Mouse (Mus musculus) liver, embryonic 16.5 days (tissue): Measurements from ENCODE around the gene Mamdc2. TPM values are rescaled to one million over a fixed set of nuclear protein-coding genes. Genes with fewer than 3 reads are reported as not detected.

Experiments used
- ATAC-seq: fragments of 200-750 bp; cut with Nextera tagmentation; 2 replicates; pipeline ENCODE4 v1.8.0; 2017; ENCODE audit warnings: low read depth, mild to moderate bottlenecking, moderate number of reproducible peaks, moderate library complexity
- H3K27ac ChIP-seq: fragments of 300-500 bp; sonication (generic); 2 replicates; pipeline ENCODE4 v1.5.1; 2014; ENCODE audit warnings: mild to moderate bottlenecking, low read length
- H3K27me3 ChIP-seq: fragments of 300-500 bp; sonication (generic); 2 replicates; pipeline ENCODE4 v1.6.1; 2014; ENCODE audit warnings: low read depth, low read length, mixed read lengths; ENCODE audit not compliant: control insufficient read depth, insufficient read depth
- H3K36me3 ChIP-seq: fragments of 300-500 bp; sonication (generic); 2 replicates; pipeline ENCODE4 v1.6.1; 2014; ENCODE audit warnings: mild to moderate bottlenecking; ENCODE audit not compliant: control insufficient read depth, insufficient read depth
- H3K4me1 ChIP-seq: fragments of 300-500 bp; sonication (generic); 2 replicates; pipeline ENCODE4 v1.6.1; 2014; ENCODE audit warnings: low read depth, low read length, mixed read lengths; ENCODE audit not compliant: control insufficient read depth
- H3K4me2 ChIP-seq: fragments of 300-500 bp; sonication (generic); 2 replicates; pipeline ENCODE4 v1.6.1; 2014; ENCODE audit warnings: low read depth, low read length, mixed read lengths
- H3K4me3 ChIP-seq: fragments of 300-500 bp; sonication (generic); 2 replicates; pipeline ENCODE4 v1.5.1; 2014; ENCODE audit warnings: low read depth, mild to moderate bottlenecking, low read length
- H3K9ac ChIP-seq: fragments of 300-500 bp; sonication (generic); 2 replicates; pipeline ENCODE4 v1.6.1; 2014; ENCODE audit warnings: low read depth, low read length
- H3K9me3 ChIP-seq: fragments of 300-500 bp; sonication (generic); replicated peaks from 2 replicates; pipeline ENCODE4 v1.6.1; 2016; ENCODE audit warnings: low read length; ENCODE audit not compliant: control insufficient read depth
- WGBS: fragments of 180-500 bp; shearing (Covaris S2); extraction: QIAGEN DNeasy Blood & Tissue Kit; methylation state at CpG from one replicate; pipeline ENCODE4 v1.1.7; 2014; ENCODE audit not compliant: insufficient replicate concordance; 5-methylcytosine and 5-hydroxymethylcytosine counted together
- polyA plus RNA-seq: library from polyadenylated mRNA; unstranded; fragments of >200 nt; fragmentation: Nextera tagmentation; extraction: Ambion mirVana; gene quantifications from 2 replicates; pipeline ENCODE4 v1.2.1, GENCODE M21; 2015

The Mamdc2 gene
- polyA plus RNA-seq, 1 experiment from 2014 or later, result 0.46 TPM

GRCm38 (mm10) chr19:23327056-23327640, 121.1 kb downstream of the Mamdc2 start:
- H3K4me3 ChIP-seq, result no peak overlapping the region
- H3K9me3 ChIP-seq, result no peaks in the 10 kb centered on the region
- 75% methylated on average over 3 of the region's 3 CpGs for WGBS
- no peak for ATAC-seq
- no peak overlapping the region for H3K27ac ChIP-seq
- no peaks in the 10 kb centered on the region for H3K4me1 ChIP-seq
- no peaks in the 10 kb centered on the region for H3K36me3 ChIP-seq
- H3K9ac ChIP-seq, result no peak overlapping the region
- H3K4me2 ChIP-seq, result no peak overlapping the region
- H3K27me3 ChIP-seq, result no peaks in the 10 kb centered on the region

- no peak overlapping the region for H3K4me2 ChIP-seq
- 14% methylated on average over 3 of the region's 3 CpGs for WGBS
- no peak for ATAC-seq
- H3K4me3 ChIP-seq, result no peak overlapping the region
- no peaks in the 10 kb centered on the region for H3K4me1 ChIP-seq
- H3K27me3 ChIP-seq, result no peaks in the 10 kb centered on the region
- H3K9me3 ChIP-seq, result no peaks in the 10 kb centered on the region
- H3K27ac ChIP-seq, result no peak overlapping the region
- H3K36me3 ChIP-seq, result no peaks in the 10 kb centered on the region
- no peak overlapping the region for H3K9ac ChIP-seq
These were observed 125.1 kb downstream of the Mamdc2 start for GRCm38 (mm10) chr19:23323107-23323506.

- Histone ChIP-seq H3K27me3 (no peaks in the 10 kb centered on the region), H3K9ac (no peak overlapping the region), H3K4me3 (no peak overlapping the region), H3K4me1 (no peaks in the 10 kb centered on the region), H3K27ac (no peak overlapping the region), H3K4me2 (no peak overlapping the region), H3K36me3 (no peaks in the 10 kb centered on the region), H3K9me3 (no peaks in the 10 kb centered on the region)
- no peak for ATAC-seq
- 58% methylated on average over 5 of the region's 5 CpGs for WGBS
These were observed 130.3 kb downstream of the Mamdc2 start for GRCm38 (mm10) chr19:23317989-23318358.

- 43% methylated on average over 5 of the region's 5 CpGs for WGBS
- H3K36me3 ChIP-seq, result no peaks in the 10 kb centered on the region
These were observed 130.8 kb downstream of the Mamdc2 start for GRCm38 (mm10) chr19:23317295-23317988.

GRCm38 (mm10) chr19:23316851-23317250, 131.4 kb downstream of the Mamdc2 start:
- Histone ChIP-seq H3K9ac (no peak overlapping the region), H3K4me3 (no peak overlapping the region), H3K9me3 (no peaks in the 10 kb centered on the region), H3K4me1 (no peaks in the 10 kb centered on the region), H3K4me2 (no peak overlapping the region), H3K27me3 (no peaks in the 10 kb centered on the region), H3K27ac (no peak overlapping the region), H3K36me3 (no peaks in the 10 kb centered on the region)
- 67% methylated on average over 5 of the region's 5 CpGs for WGBS
- ATAC-seq, result no peak

More at GRCm38 (mm10) chr19:23317295-23317988, 130.8 kb downstream of the Mamdc2 start:
- Histone ChIP-seq H3K9ac (no peak overlapping the region), H3K9me3 (no peaks in the 10 kb centered on the region), H3K4me2 (no peak overlapping the region), H3K4me3 (no peak overlapping the region), H3K27ac (no peak overlapping the region), H3K27me3 (no peaks in the 10 kb centered on the region), H3K4me1 (no peaks in the 10 kb centered on the region)
- no peak for ATAC-seq

GRCm38 (mm10) chr19:23309979-23310378, 138.3 kb downstream of the Mamdc2 start:
- ATAC-seq, result no peak

GRCm38 (mm10) chr19:23306671-23307070, 141.6 kb downstream of the Mamdc2 start:
- no peak overlapping the region for H3K4me3 ChIP-seq
- no peaks in the 10 kb centered on the region for H3K9me3 ChIP-seq
- H3K27ac ChIP-seq, result no peak overlapping the region
- ATAC-seq, result no peak
- H3K4me2 ChIP-seq, result no peak overlapping the region
- no peaks in the 10 kb centered on the region for H3K4me1 ChIP-seq
- H3K9ac ChIP-seq, result no peak overlapping the region
- 65% methylated on average over 7 of the region's 7 CpGs for WGBS
- no peaks in the 10 kb centered on the region for H3K36me3 ChIP-seq
- H3K27me3 ChIP-seq, result no peaks in the 10 kb centered on the region

More at GRCm38 (mm10) chr19:23309979-23310378, 138.3 kb downstream of the Mamdc2 start:
- H3K4me2 ChIP-seq, result no peak overlapping the region
- H3K4me3 ChIP-seq, result no peak overlapping the region
- no peak overlapping the region for H3K27ac ChIP-seq
- H3K9ac ChIP-seq, result no peak overlapping the region
- H3K27me3 ChIP-seq, result no peaks in the 10 kb centered on the region
- H3K4me1 ChIP-seq, result no peaks in the 10 kb centered on the region
- H3K36me3 ChIP-seq, result no peaks in the 10 kb centered on the region
- WGBS, result 70% methylated on average over 2 of the region's 2 CpGs
- H3K9me3 ChIP-seq, result no peaks in the 10 kb centered on the region

- Histone ChIP-seq H3K27me3 (no peaks in the 10 kb centered on the region), H3K36me3 (no peaks in the 10 kb centered on the region), H3K9me3 (no peaks in the 10 kb centered on the region), H3K4me2 (no peak overlapping the region), H3K9ac (no peak overlapping the region), H3K4me3 (no peak overlapping the region), H3K4me1 (no peaks in the 10 kb centered on the region), H3K27ac (no peak overlapping the region)
- 69% methylated on average over 3 of the region's 3 CpGs for WGBS
- no peak for ATAC-seq
These were observed 148.3 kb downstream of the Mamdc2 start for GRCm38 (mm10) chr19:23299987-23300386.

GRCm38 (mm10) chr19:23298917-23299316, 149.3 kb downstream of the Mamdc2 start:
- Histone ChIP-seq H3K9me3 (no peaks in the 10 kb centered on the region), H3K36me3 (no peaks in the 10 kb centered on the region), H3K27ac (no peak overlapping the region), H3K27me3 (no peaks in the 10 kb centered on the region), H3K4me1 (no peaks in the 10 kb centered on the region), H3K4me3 (no peak overlapping the region), H3K4me2 (no peak overlapping the region), H3K9ac (no peak overlapping the region)
- 57% methylated on average over 1 of the region's 1 CpGs for WGBS
- no peak for ATAC-seq
